Mouse (Mus musculus) myocyte (in vitro differentiated cells): ENCODE measurements around the gene Slc25a10. TPM values are rescaled to one million over a fixed set of nuclear protein-coding genes. Genes with fewer than 3 reads are reported as not detected.
A peak's percentile ranks its signal among the peaks of the same experiment; 100 is the strongest.

ENCODE experiments used
- H3K27me3 ChIP-seq: one replicate; pipeline ENCODE4 v1.6.1; 2011; ENCODE audit not compliant: control insufficient read depth, insufficient read depth, insufficient read length
- H3K36me3 ChIP-seq: one replicate; pipeline ENCODE4 v1.6.1; 2011; ENCODE audit not compliant: control insufficient read depth, insufficient read depth
- H3K4me2 ChIP-seq: one replicate; pipeline ENCODE4 v1.6.1; 2011; ENCODE audit warnings: low read depth, control low read depth
- H3K4me3 ChIP-seq: one replicate; pipeline ENCODE4 v1.5.1; 2011; ENCODE audit warnings: mild to moderate bottlenecking, control low read depth, moderate library complexity
- H3K79me2 ChIP-seq: one replicate; pipeline ENCODE4 v1.6.1; 2011; ENCODE audit not compliant: control insufficient read depth, insufficient read depth
- H3ac ChIP-seq: one replicate; pipeline ENCODE4 v1.6.1; 2011; ENCODE audit not compliant: control insufficient read depth, insufficient read length
- CEBPB ChIP-seq: IDR thresholded peaks from 2 replicates; pipeline ENCODE4 v1.6.1; 2011; ENCODE audit warnings: mild to moderate bottlenecking, moderate library complexity; ENCODE audit not compliant: poor library complexity, insufficient read depth, severe bottlenecking
- E2F4 ChIP-seq: IDR thresholded peaks from one replicate; pipeline ENCODE4 v1.6.1; 2011; ENCODE audit warnings: mild to moderate bottlenecking, control low read depth, moderate library complexity; ENCODE audit not compliant: insufficient read depth
- MAX ChIP-seq: IDR thresholded peaks from one replicate; pipeline ENCODE4 v1.6.1; 2011; ENCODE audit warnings: low read depth, mild to moderate bottlenecking, control low read depth
- MYOD1 ChIP-seq, 3 experiments: IDR thresholded peaks; one replicate each; pipeline ENCODE4 v1.6.1; 2011; ENCODE audit warnings: control low read depth in 2 of 3, low read depth in 2 of 3, mild to moderate bottlenecking in 2 of 3, moderate library complexity in 1 of 3; ENCODE audit not compliant: insufficient read length in 2 of 3, control insufficient read depth in 1 of 3
- MYOG ChIP-seq, 3 experiments: IDR thresholded peaks; one replicate each; pipeline ENCODE4 v1.6.1; 2011; ENCODE audit warnings: control low read depth in 2 of 3, low read depth in 2 of 3, mild to moderate bottlenecking in 2 of 3; ENCODE audit not compliant: insufficient read length in 2 of 3, control insufficient read depth in 1 of 3, insufficient read depth in 1 of 3
- POLR2A ChIP-seq: IDR thresholded peaks from one replicate; pipeline ENCODE4 v1.6.1; 2011; ENCODE audit warnings: low read depth, mild to moderate bottlenecking, control low read depth, moderate library complexity; ENCODE audit not compliant: insufficient read length
- POLR2AphosphoS2 ChIP-seq: IDR thresholded peaks from one replicate; pipeline ENCODE4 v1.6.1; 2011; ENCODE audit warnings: low read depth, control low read depth; ENCODE audit not compliant: insufficient read length
- REST ChIP-seq: IDR thresholded peaks from one replicate; pipeline ENCODE4 v1.6.1; 2011; ENCODE audit warnings: mild to moderate bottlenecking, control low read depth, moderate library complexity; ENCODE audit not compliant: insufficient read depth, insufficient read length
- SRF ChIP-seq: IDR thresholded peaks from one replicate; pipeline ENCODE4 v1.6.1; 2011; ENCODE audit warnings: low read depth; ENCODE audit not compliant: control insufficient read depth, insufficient read length
- TCF12 ChIP-seq: IDR thresholded peaks from one replicate; pipeline ENCODE4 v1.6.1; 2011; ENCODE audit warnings: mild to moderate bottlenecking, control low read depth; ENCODE audit not compliant: poor library complexity, insufficient read depth, severe bottlenecking
- TCF3 ChIP-seq: IDR thresholded peaks from one replicate; pipeline ENCODE4 v1.6.1; 2011; ENCODE audit warnings: low read depth, control low read depth; ENCODE audit not compliant: insufficient read length
- USF1 ChIP-seq: IDR thresholded peaks from one replicate; pipeline ENCODE4 v1.6.1; 2011; ENCODE audit warnings: low read depth, mild to moderate bottlenecking, control low read depth, moderate library complexity
- polyA plus RNA-seq: library from polyadenylated mRNA; unstranded; fragments of >200 nt; fragmentation: generic; extraction: Trizol; gene quantifications from one replicate; pipeline ENCODE4 v1.2.1, GENCODE M21; 2012; ENCODE audit warnings: missing spikeins

The Slc25a10 gene
- polyA plus RNA-seq, 1 experiment = 43.8 TPM

GRCm38 (mm10) chr11:120515611-120516010, 24.0 kb downstream of the Slc25a10 start:
- TF ChIP-seq MAX (no peak), TCF3 (no peak), TCF12 (no peak), REST (no peak), CEBPB (no peak), POLR2AphosphoS2 (no peak), USF1 (no peak), MYOD1 (IDR thresholded peaks at IDR 0.05; ENCODE audit: control insufficient read depth in 1 of 3, insufficient read length in 2 of 3, low read depth in 2 of 3) (no peak), POLR2A (no peak), MYOG (IDR thresholded peaks at IDR 0.05; ENCODE audit: control insufficient read depth in 1 of 3, insufficient read depth in 1 of 3, insufficient read length in 2 of 3, low read depth in 2 of 3) (no peak), SRF (no peak), E2F4 (no peak)
- H3K4me3 ChIP-seq = no peak overlapping the region

GRCm38 (mm10) chr11:120517147-120517546, 25.5 kb downstream of the Slc25a10 start:
- no peaks in the 10 kb centered on the region for H3K36me3 ChIP-seq
- no peaks in the 10 kb centered on the region for H3K27me3 ChIP-seq
- TF ChIP-seq SRF (no peak), TCF3 (no peak), USF1 (no peak), CEBPB (no peak), MYOG (IDR thresholded peaks at IDR 0.05; ENCODE audit: control insufficient read depth in 1 of 3, insufficient read depth in 1 of 3, insufficient read length in 2 of 3, low read depth in 2 of 3) (no peak), REST (no peak), POLR2AphosphoS2 (no peak), MYOD1 (IDR thresholded peaks at IDR 0.05; ENCODE audit: control insufficient read depth in 1 of 3, insufficient read length in 2 of 3, low read depth in 2 of 3) (no peak), TCF12 (no peak), MAX (no peak), E2F4 (no peak), POLR2A (no peak)
- H3K4me3 ChIP-seq = no peak overlapping the region
- no peaks in the 10 kb centered on the region for H3K79me2 ChIP-seq
- no peak overlapping the region for H3K4me2 ChIP-seq
- H3ac ChIP-seq = no peak overlapping the region

More at GRCm38 (mm10) chr11:120515611-120516010, 24.0 kb downstream of the Slc25a10 start:
- no peak overlapping the region for H3K4me2 ChIP-seq
- H3ac ChIP-seq = no peak overlapping the region
- no peaks in the 10 kb centered on the region for H3K79me2 ChIP-seq
- H3K27me3 ChIP-seq = no peaks in the 10 kb centered on the region
- H3K36me3 ChIP-seq = no peaks in the 10 kb centered on the region

- Histone ChIP-seq H3K36me3 (no peaks in the 10 kb centered on the region), H3K79me2 (no peaks in the 10 kb centered on the region), H3K4me3 (no peak overlapping the region), H3K27me3 (no peaks in the 10 kb centered on the region), H3K4me2 (peak overlapping the region; percentile 28), H3ac (no peak overlapping the region)
- TF ChIP-seq POLR2AphosphoS2 (no peak), CEBPB (peak; percentile 67)
Measured at GRCm38 (mm10) chr11:120518027-120518426, 26.4 kb downstream of the Slc25a10 start.

DNA sequence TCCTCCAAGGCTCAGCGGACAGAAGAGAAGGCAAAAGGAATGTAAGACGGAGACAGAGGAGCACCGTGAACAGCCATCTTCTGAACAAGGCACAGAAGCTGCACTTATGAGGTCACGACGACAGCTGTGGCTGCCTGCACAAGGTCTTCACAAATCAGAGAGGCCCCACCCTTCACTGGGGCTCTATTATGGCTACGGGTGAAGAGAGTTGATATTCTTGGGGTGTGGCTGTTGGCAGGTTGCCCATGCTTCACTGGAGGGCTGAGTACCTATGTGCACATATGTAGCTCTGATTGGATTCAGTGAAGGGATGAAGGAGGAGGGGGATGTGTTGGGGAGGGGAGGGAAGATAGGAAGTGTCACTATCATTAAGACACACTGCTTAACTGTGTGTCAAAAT, 26.9 kb downstream of the Slc25a10 start:
- Histone ChIP-seq H3ac (no peak overlapping the region), H3K4me2 (peak overlapping the region; percentile 75), H3K79me2 (no peaks in the 10 kb centered on the region), H3K4me3 (no peak overlapping the region), H3K27me3 (no peaks in the 10 kb centered on the region), H3K36me3 (no peaks in the 10 kb centered on the region)
- TF ChIP-seq MYOG (IDR thresholded peaks at IDR 0.05; ENCODE audit: control insufficient read depth in 1 of 3, insufficient read depth in 1 of 3, insufficient read length in 2 of 3, low read depth in 2 of 3) (peak in 2 of 3 experiments; percentile 49 to 80), MYOD1 (IDR thresholded peaks at IDR 0.05; ENCODE audit: control insufficient read depth in 1 of 3, insufficient read length in 2 of 3, low read depth in 2 of 3) (peak in 2 of 3 experiments; percentile 57 to 65), REST (no peak), SRF (no peak)

- no peaks in the 10 kb centered on the region for H3K79me2 ChIP-seq
- no peaks in the 10 kb centered on the region for H3K27me3 ChIP-seq
- H3K4me2 ChIP-seq = peak overlapping the region; percentile 75
- H3K4me3 ChIP-seq = peak overlapping the region; percentile 3
- no peak for TF ChIP-seq SRF
- TF ChIP-seq POLR2AphosphoS2 = peak; percentile 66
- TF ChIP-seq MYOD1 (IDR thresholded peaks at IDR 0.05; ENCODE audit: control insufficient read depth in 1 of 3, insufficient read length in 2 of 3, low read depth in 2 of 3) = no peak
- no peak for TF ChIP-seq REST
- TF ChIP-seq CEBPB = no peak
- TF ChIP-seq TCF12 = no peak
- no peak for TF ChIP-seq MAX
- TF ChIP-seq POLR2A = peak; percentile 78
- no peak for TF ChIP-seq E2F4
- no peak overlapping the region for H3ac ChIP-seq
- H3K36me3 ChIP-seq = no peaks in the 10 kb centered on the region
Measured at GRCm38 (mm10) chr11:120519738-120520137, 28.1 kb downstream of the Slc25a10 start.
